Mouse (Mus musculus): ENCODE data around the gene Cybb. TPM values are rescaled to one million over a fixed set of nuclear protein-coding genes. Genes with fewer than 3 reads are reported as not detected.

The Cybb gene
- total RNA-seq, 2 experiments from 2014 or later: 5.3 to 7.9 TPM

Other genes with a start within 250 kb of the Cybb start
- gene Gm14862, start 230.9 kb downstream of the Cybb start, total RNA-seq (2021): not detected
- 1 to 10 TPM; 4.5 TPM for gene Xk, start 215.0 kb downstream of the Cybb start, total RNA-seq (2021)
- gene H2al1m, start 204.0 kb downstream of the Cybb start, total RNA-seq (2021): not detected
- not detected for gene H2al1k, start 137.1 kb downstream of the Cybb start, total RNA-seq (2021)
- not detected for gene H2al1o, start 84.6 kb upstream of the Cybb start, total RNA-seq (2021)
- gene Dynlt3, start 175.2 kb upstream of the Cybb start, total RNA-seq (2021): 10 to 100 TPM; 66.7 to 71.1 TPM